Mouse (Mus musculus) midbrain, embryonic 13.5 days (tissue): ENCODE data around the gene Foxn3. TPM values are rescaled to one million over a fixed set of nuclear protein-coding genes. Genes with fewer than 3 reads are reported as not detected.

Source experiments
- ATAC-seq: fragments of 200-750 bp; cut with Nextera tagmentation; 2 replicates; pipeline ENCODE4 v1.8.0; 2017; ENCODE audit warnings: mild to moderate bottlenecking, moderate TSS enrichment, moderate library complexity
- H3K27ac ChIP-seq: fragments of 300-500 bp; sonication (generic); 2 replicates; pipeline ENCODE4 v1.5.1; 2015; ENCODE audit warnings: inconsistent platforms, mild to moderate bottlenecking, moderate library complexity
- H3K27me3 ChIP-seq: fragments of 300-500 bp; sonication (generic); 2 replicates; pipeline ENCODE4 v1.6.1; 2015; ENCODE audit warnings: mild to moderate bottlenecking, inconsistent platforms
- H3K36me3 ChIP-seq: fragments of 300-500 bp; sonication (generic); 2 replicates; pipeline ENCODE4 v1.6.1; 2015; ENCODE audit warnings: mild to moderate bottlenecking, inconsistent platforms
- H3K4me1 ChIP-seq: fragments of 300-500 bp; sonication (generic); replicated peaks from 2 replicates; pipeline ENCODE4 v1.6.1; 2015; ENCODE audit warnings: inconsistent platforms
- H3K4me2 ChIP-seq: fragments of 300-500 bp; sonication (generic); replicated peaks from 2 replicates; pipeline ENCODE4 v1.6.1; 2015; ENCODE audit warnings: moderate library complexity, mild to moderate bottlenecking, inconsistent platforms
- H3K4me3 ChIP-seq: fragments of 300-500 bp; sonication (generic); replicated peaks from 2 replicates; pipeline ENCODE4 v1.5.1; 2015; ENCODE audit warnings: mild to moderate bottlenecking, inconsistent platforms
- H3K9ac ChIP-seq: fragments of 300-500 bp; sonication (generic); replicated peaks from 2 replicates; pipeline ENCODE4 v1.6.1; 2015; ENCODE audit warnings: mild to moderate bottlenecking, inconsistent platforms
- H3K9me3 ChIP-seq: fragments of 300-500 bp; sonication (generic); 2 replicates; pipeline ENCODE4 v1.6.1; 2016; ENCODE audit warnings: mild to moderate bottlenecking, inconsistent platforms
- WGBS: fragments of 180-500 bp; shearing (Covaris S2); methylation state at CpG from one replicate; pipeline ENCODE4 v1.1.7; 2015; 5-methylcytosine and 5-hydroxymethylcytosine counted together
- polyA plus RNA-seq: library from polyadenylated mRNA; unstranded; fragments of >200 nt; fragmentation: Nextera tagmentation; extraction: Ambion mirVana; gene quantifications from 2 replicates; pipeline ENCODE4 v1.2.1, GENCODE M21; 2015

Foxn3 gene
- polyA plus RNA-seq, 1 experiment from 2014 or later = 83.7 TPM

DNA sequence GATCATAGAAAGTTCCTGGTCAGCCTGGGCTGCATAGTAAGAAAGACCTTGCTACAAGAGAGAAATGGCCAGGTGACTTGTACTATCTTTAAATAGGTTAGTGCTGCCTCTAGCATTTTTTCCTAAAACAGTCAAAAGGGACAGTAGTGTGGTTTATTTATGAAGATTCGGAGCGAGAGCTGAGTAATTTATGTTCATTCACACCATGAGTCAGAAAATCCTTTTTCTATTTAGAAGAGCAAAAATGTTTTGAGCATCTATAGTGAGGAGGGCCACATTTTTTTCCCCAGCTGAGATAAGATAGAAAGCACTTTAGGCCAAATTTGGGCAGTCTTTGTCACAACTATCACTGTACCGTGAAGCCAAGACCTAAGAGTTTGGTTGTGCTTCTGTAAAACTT lies 24.0 kb upstream of the Foxn3 start:
- no peak overlapping the region for H3K27ac ChIP-seq
- no peak overlapping the region for H3K9ac ChIP-seq
- no peak overlapping the region for H3K4me3 ChIP-seq
- H3K4me2 ChIP-seq = no peak overlapping the region
- 99% methylated on average over 3 of the region's 3 CpGs for WGBS
- H3K27me3 ChIP-seq = no peaks in the 10 kb centered on the region
- no peaks in the 10 kb centered on the region for H3K36me3 ChIP-seq
- no peaks in the 10 kb centered on the region for H3K9me3 ChIP-seq
- ATAC-seq = no peak
- H3K4me1 ChIP-seq = no peaks in the 10 kb centered on the region

DNA sequence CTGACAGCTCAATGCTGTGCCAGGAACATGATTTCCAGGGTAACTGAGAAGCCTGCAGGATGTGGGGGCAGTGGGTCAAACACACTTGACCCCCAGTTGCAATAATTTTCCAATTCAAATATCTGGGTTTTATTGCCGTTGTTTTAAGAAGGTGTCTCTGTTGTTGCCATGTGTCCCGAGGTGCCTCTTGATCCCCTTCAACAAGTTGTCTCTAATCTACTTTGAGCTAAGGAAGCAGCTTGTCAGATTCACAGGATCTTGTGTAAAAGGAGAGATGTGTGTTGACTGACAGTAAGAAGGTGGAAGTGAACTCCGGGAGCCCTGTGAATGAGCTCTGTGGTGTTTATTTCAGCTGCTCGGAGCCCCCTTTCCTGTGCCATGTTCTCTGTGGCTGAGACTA lies 16.6 kb upstream of the Foxn3 start:
- no peaks in the 10 kb centered on the region for H3K4me1 ChIP-seq
- no peak overlapping the region for H3K9ac ChIP-seq
- no peaks in the 10 kb centered on the region for H3K9me3 ChIP-seq
- WGBS = 85% methylated on average over 4 of the region's 4 CpGs
- H3K36me3 ChIP-seq = no peaks in the 10 kb centered on the region
- no peak overlapping the region for H3K4me2 ChIP-seq
- H3K27me3 ChIP-seq = no peaks in the 10 kb centered on the region
- no peak overlapping the region for H3K27ac ChIP-seq
- no peak for ATAC-seq
- H3K4me3 ChIP-seq = no peak overlapping the region

DNA sequence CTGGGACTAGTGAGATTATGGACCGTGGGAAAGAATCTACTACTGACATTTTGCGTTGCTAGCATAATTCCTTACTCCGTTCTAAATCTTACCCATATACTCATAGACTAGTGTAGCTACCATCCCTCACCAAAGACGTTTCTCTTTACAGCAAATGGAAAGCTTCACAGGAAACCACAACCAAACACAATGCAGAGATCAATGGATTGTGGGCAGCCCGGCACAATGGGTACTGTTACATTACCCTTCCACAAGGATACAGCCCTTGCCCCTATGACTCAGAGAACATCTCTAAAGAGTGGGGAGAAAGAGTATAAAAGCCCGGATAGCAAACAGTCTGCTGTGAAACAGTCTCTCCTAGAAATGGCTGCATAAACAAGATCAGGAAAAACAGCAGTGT lies 13.3 kb upstream of the Foxn3 start:
- no peak for ATAC-seq
- H3K27me3 ChIP-seq = 0 out of 2 replicates have a peak, but pooled peaks cover 3% of the 10 kb centered on the region
- no peak overlapping the region for H3K4me2 ChIP-seq
- H3K27ac ChIP-seq = no peak overlapping the region
- H3K9ac ChIP-seq = no peak overlapping the region
- no peak overlapping the region for H3K4me3 ChIP-seq
- no peaks in the 10 kb centered on the region for H3K36me3 ChIP-seq
- 71% methylated on average over 6 of the region's 6 CpGs for WGBS
- no peaks in the 10 kb centered on the region for H3K9me3 ChIP-seq
- H3K4me1 ChIP-seq = peaks cover 10% of the 10 kb centered on the region; the same call in 1 of the 2 replicates

DNA sequence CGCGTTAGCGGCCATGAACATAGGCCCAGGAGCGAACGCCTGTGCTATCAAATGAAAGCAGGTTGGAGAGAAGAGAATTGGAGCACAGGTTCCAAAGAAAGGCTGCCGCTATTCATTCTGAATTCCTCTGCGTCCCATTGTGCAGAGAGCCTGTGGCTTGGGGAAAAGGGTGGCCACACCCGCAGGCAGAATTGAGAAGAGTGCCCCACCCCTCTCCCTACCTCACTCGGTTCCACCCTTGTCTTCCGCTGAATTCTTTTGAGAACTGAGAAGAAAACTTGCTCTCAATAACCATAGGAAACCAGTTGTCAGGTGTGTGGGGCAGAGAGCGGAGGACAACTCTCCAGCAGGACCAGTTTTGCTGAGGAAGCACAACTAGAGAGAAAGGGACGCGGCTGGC lies 10.9 kb upstream of the Foxn3 start:
- H3K9me3 ChIP-seq = no peaks in the 10 kb centered on the region
- H3K4me3 ChIP-seq = no peak overlapping the region
- H3K27ac ChIP-seq = no peak overlapping the region
- peaks cover 10% of the 10 kb centered on the region; the same call in 1 of the 2 replicates for H3K4me1 ChIP-seq
- no peak overlapping the region for H3K4me2 ChIP-seq
- no peaks in the 10 kb centered on the region for H3K36me3 ChIP-seq
- H3K27me3 ChIP-seq = 0 out of 2 replicates have a peak, but pooled peaks cover 3% of the 10 kb centered on the region
- no peak overlapping the region for H3K9ac ChIP-seq
- WGBS = 29% methylated on average over 13 of the region's 13 CpGs
- no peak for ATAC-seq

DNA sequence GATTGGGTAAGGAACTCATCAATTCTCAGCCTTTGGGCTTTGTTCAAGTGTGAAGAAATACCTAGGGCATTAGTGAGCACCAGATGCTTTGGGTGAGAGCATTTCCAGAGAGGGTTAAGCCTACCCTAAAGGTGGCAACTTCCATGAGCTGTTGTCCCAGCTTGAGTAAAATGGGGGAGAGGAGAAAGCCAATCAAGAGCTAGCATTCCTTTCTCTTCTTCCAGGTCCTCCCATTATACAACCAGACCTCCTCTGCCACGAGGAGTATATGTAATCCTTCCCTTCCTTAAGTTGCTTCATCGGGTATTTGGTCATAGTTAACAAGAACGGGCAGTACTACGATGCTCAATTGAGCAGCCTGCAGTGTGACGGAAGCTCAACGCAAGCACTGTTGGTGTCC lies 9.7 kb upstream of the Foxn3 start:
- WGBS = 87% methylated on average over 6 of the region's 6 CpGs
- ATAC-seq = no peak
- H3K9me3 ChIP-seq = no peaks in the 10 kb centered on the region
- 0 out of 2 replicates have a peak, but pooled peaks cover 3% of the 10 kb centered on the region for H3K27me3 ChIP-seq
- no peak overlapping the region for H3K4me3 ChIP-seq
- no peaks in the 10 kb centered on the region for H3K36me3 ChIP-seq
- H3K9ac ChIP-seq = no peak overlapping the region
- H3K4me2 ChIP-seq = no peak overlapping the region
- peaks cover 10% of the 10 kb centered on the region; the same call in 1 of the 2 replicates for H3K4me1 ChIP-seq
- H3K27ac ChIP-seq = no peak overlapping the region

DNA sequence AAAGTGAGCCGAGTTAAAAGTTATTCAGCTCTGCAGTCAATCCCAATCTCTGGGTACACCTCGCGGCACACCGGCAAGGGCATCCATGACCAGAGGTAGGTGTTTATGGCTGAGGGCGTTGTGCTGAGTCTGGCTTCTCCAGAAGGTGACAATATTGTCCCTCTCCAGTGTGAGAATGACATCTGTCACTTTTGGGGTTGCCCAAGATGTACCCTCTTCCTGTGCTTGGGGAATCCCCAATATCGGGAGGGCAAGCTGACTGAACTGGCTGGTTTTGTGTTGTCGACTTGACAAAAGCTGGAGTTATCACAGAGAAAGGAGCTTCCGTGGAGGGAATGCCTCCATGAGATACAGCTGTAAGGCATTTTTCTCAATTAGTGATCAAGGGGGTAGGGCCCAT lies 8.6 kb upstream of the Foxn3 start:
- H3K36me3 ChIP-seq = no peaks in the 10 kb centered on the region
- 0 out of 2 replicates have a peak, but pooled peaks cover 3% of the 10 kb centered on the region for H3K27me3 ChIP-seq
- no peaks in the 10 kb centered on the region for H3K9me3 ChIP-seq
- no peak overlapping the region for H3K4me3 ChIP-seq
- no peak overlapping the region for H3K27ac ChIP-seq
- H3K4me2 ChIP-seq = no peak overlapping the region
- 96% methylated on average over 8 of the region's 8 CpGs for WGBS
- H3K4me1 ChIP-seq = peaks cover 10% of the 10 kb centered on the region; the same call in 1 of the 2 replicates
- no peak for ATAC-seq
- H3K9ac ChIP-seq = no peak overlapping the region

DNA sequence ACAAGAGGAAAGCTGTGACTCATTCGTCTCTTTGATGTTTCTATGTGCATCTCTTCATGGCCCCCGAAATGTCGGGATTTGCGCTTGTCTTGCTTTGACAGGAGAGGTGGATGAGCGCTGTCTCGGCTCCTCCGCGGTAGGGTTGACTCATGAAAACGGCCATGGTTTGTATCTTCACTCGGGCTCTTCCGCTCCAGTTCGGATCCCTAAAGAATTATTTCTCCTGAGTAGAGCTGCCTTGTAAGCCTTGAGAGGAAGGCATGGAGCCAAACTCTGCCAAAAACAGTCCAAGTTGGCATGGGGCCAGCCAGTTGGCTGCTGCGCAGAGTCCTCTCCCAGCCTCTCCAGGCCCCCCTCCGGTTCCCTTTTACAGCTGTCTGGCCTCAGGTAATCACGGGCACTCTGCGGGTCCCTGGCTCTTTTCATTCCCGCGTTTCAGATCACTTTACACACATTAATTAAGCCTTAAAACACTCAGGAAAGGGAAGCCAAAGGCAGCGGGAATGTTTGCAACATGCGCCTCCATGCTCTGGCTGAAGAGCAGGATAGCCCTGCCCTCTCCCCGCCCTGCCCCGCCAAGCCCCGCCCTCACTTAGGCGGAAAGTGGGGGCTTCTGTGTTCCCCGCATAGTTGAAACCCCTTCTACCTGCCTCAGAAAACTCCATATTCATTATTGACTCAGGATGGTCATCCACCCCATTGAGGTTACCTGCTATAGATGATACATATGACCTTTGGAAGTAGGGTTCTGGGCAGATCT lies 7.0 kb upstream of the Foxn3 start:
- Histone ChIP-seq H3K27me3 (peaks cover 7% of the 10 kb centered on the region; the same call in 1 of the 2 replicates), H3K4me2 (no peak overlapping the region), H3K36me3 (no peaks in the 10 kb centered on the region), H3K9me3 (no peaks in the 10 kb centered on the region), H3K9ac (no peak overlapping the region), H3K4me1 (peaks cover 10% of the 10 kb centered on the region; the same call in 1 of the 2 replicates), H3K4me3 (no peak overlapping the region), H3K27ac (no peak overlapping the region)
- WGBS = 76% methylated on average over 25 of the region's 25 CpGs
- peak; percentile 58; the same call in 1 of the 2 replicates for ATAC-seq

DNA sequence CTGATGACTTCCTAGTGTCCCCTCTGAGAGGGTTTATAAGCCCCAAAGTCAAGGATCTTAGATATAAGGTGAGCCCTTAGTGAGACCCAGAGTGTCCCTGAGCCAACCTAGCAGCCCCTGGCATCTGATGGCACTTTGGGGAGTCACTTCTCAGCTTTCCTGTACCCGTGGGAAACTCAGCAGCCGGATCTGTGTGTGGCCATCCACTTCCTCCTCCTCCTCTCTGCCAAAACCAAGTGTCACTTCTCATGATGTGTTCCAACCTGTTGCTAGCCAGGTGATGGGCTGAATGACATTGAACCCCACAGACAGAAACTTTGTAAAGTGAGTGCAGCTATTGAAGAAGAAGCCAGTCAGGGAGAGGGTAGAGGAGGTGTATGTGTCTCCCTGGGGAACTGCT lies 2.2 kb upstream of the Foxn3 start:
- H3K9me3 ChIP-seq = no peaks in the 10 kb centered on the region
- no peaks in the 10 kb centered on the region for H3K36me3 ChIP-seq
- H3K27ac ChIP-seq = no peak overlapping the region
- H3K9ac ChIP-seq = no peak overlapping the region
- peaks cover 5% of the 10 kb centered on the region; the same call in 1 of the 2 replicates for H3K27me3 ChIP-seq
- WGBS = 72% methylated on average over 2 of the region's 2 CpGs
- H3K4me3 ChIP-seq = no peak overlapping the region
- H3K4me1 ChIP-seq = peaks cover 20% of the 10 kb centered on the region
- ATAC-seq = no peak
- no peak overlapping the region for H3K4me2 ChIP-seq

DNA sequence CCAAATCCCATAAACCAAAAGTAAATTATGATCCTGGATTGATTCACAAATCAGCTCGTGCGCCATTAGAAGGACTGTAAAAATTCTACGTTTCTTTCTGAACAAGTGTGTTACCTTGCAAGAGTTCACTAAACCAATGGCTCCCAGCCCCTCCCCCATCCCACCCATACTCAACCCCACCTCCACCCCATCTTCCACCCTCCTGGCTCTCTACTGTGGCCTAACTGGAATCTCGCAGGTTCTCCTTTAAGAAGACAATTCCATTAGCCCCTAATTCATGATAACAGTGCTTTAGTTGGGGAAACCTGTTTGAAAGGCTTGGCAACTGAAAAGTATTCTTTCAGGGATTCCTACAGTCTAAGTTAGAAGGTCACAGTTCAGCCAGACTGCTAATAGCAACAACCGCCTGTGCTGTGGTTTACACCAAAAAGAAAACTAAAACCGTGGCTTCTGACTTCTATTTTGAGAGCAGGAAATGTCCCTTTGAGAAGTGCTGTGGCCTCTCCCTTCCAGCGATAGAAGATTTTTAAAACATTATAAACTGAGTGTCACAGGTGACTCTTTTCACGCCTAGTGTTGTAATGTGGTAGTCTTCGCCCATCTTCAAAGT lies 1.0 kb upstream of the Foxn3 start:
- H3K4me3 ChIP-seq = no peak overlapping the region
- peaks cover 21% of the 10 kb centered on the region for H3K4me1 ChIP-seq
- H3K4me2 ChIP-seq = peak overlapping the region; percentile 59
- no peak overlapping the region for H3K9ac ChIP-seq
- peaks cover 5% of the 10 kb centered on the region; the same call in 1 of the 2 replicates for H3K27me3 ChIP-seq
- H3K27ac ChIP-seq = no peak overlapping the region
- WGBS = 35% methylated on average over 9 of the region's 9 CpGs
- H3K9me3 ChIP-seq = no peaks in the 10 kb centered on the region
- no peaks in the 10 kb centered on the region for H3K36me3 ChIP-seq
- ATAC-seq = no peak

DNA sequence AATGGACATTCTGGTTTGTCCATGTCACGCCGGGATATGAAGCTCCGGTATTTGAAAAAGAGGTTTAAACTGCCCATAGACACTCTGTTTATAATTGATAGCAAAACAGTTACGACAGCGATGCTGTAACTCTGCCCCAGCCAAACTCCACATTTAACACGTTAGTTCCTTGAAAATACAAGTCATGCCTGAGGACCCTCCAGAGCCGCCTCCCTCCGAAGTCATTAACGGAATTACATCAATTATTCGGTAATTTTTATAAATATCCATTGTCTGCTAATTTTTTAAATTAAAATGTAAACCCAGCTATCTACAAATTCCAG lies 554 bp downstream of the Foxn3 start:
- under 1% methylated on average over 10 of the region's 10 CpGs for WGBS
- Histone ChIP-seq H3K27me3 (peaks cover 5% of the 10 kb centered on the region; the same call in 1 of the 2 replicates), H3K4me2 (peak overlapping the region; percentile 59), H3K9me3 (no peaks in the 10 kb centered on the region), H3K4me3 (peak overlapping the region; percentile 84), H3K4me1 (peaks cover 21% of the 10 kb centered on the region), H3K9ac (peak overlapping the region; percentile 89), H3K36me3 (no peaks in the 10 kb centered on the region), H3K27ac (no peak overlapping the region)
- ATAC-seq = no peak

DNA sequence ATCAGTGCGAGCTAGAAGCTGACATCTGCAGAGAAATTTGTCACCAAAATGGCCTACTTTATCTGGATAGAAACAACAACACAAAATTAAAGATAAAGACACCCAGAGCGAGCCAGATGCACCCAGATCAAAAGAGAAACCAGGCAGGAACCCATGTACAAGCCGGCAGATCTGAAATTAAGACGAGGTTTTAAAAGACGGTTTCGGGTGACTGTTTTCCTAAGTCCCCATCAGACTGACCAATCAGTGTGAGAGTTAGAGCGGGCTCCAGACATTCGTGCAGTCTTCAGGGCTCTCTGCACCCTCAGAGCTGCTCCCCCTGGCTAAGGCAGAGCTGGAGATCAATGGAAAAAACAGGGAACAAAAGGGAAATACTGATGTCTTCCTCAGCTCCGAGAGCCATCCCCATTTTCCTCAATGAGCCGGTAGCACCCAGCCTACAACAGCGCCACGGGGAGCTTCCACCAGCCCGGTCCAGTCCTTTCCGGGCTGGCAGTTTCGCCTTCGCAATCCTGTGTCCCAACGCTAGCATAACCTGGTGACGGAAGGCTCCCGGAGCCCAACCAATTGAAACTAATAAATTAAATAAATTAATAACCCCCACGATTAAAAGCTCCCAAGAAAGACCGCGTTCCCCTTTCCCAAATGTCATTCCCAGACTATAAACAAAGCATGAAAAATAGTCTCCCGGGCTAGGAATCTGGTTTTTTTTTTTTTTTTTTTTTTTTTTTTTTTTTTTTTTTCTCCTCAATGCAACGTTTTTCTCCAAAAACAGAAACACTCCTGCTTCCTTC lies 1.1 kb downstream of the Foxn3 start:
- H3K27ac ChIP-seq = peak overlapping the region; percentile 76
- peak overlapping the region; percentile 84 for H3K4me3 ChIP-seq
- peak; percentile 66 for ATAC-seq
- H3K9me3 ChIP-seq = no peaks in the 10 kb centered on the region
- peak overlapping the region; percentile 89 for H3K9ac ChIP-seq
- H3K27me3 ChIP-seq = peaks cover 5% of the 10 kb centered on the region; the same call in 1 of the 2 replicates
- peaks cover 24% of the 10 kb centered on the region for H3K4me1 ChIP-seq
- H3K4me2 ChIP-seq = peak overlapping the region; percentile 59
- H3K36me3 ChIP-seq = no peaks in the 10 kb centered on the region
- WGBS = under 1% methylated on average over 24 of the region's 24 CpGs

DNA sequence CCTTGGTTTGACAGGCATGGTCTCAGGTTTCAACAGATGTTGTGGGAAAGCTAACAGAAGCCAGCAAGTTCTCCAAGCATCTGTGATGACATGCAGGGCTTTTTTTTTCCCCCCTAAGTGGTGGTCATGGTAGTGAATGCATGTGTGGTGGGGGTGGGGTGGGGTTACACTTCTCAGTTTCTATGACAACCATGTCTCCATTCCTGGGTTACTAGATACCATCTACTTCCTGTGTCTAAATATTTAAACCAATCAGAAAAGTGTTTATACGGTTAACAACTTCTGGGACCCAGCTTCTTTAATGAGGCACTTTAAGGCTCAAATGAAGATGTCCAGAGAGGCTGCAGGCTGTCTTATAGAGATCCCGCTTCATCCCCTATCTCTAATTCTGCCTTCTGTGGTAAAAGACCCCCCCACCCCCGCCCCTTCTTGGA lies 2.0 kb downstream of the Foxn3 start:
- H3K4me1 ChIP-seq = peaks cover 24% of the 10 kb centered on the region
- peak overlapping the region; percentile 25; the same call in 1 of the 2 replicates for H3K27ac ChIP-seq
- no peak for ATAC-seq
- H3K4me2 ChIP-seq = peak overlapping the region; percentile 59
- no peaks in the 10 kb centered on the region for H3K9me3 ChIP-seq
- peak overlapping the region; percentile 84 for H3K4me3 ChIP-seq
- 15% methylated on average over 3 of the region's 3 CpGs for WGBS
- peaks cover 5% of the 10 kb centered on the region; the same call in 1 of the 2 replicates for H3K27me3 ChIP-seq
- H3K36me3 ChIP-seq = no peaks in the 10 kb centered on the region; the same call in 1 of the 2 replicates
- H3K9ac ChIP-seq = peak overlapping the region; percentile 89; the same call in 1 of the 2 replicates
